10 mouse cellular contexts compared by ENCODE assay signal in the genomic region with DNA sequence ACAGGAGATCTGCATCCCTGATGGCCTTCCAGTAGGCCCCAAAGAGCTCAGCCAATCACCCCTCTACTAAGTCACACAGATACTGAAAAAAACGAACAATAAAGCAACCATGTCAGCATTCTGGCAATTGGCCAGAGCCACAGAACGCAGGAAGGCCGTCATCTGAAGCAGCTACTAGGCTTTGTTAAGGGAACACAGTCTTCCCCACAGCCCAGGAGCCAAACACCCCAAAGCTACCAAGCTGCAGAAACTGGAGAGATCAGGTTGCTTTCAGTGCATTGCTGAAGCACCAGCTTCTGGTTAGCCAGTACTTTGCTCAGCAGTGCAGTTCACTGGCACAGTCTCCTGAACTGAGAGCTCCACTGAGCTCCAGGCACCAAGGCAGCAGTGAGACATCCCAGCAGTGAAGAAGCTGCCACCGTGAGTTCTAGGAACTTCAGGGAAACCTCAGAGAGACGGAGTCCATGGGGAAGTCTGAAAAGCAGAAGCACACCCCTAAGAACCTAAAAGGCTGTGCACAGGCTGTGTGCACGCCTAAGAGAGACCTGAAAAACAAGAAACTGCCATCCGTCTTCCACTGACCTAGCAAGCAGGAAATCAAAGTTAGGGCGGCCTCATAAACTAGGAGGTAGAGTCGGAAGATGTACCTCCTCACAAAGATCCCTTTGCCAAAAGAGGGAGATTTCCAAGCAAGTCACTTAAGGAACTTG. TPM values are rescaled to one million over a fixed set of nuclear protein-coding genes. Genes with fewer than 3 reads are reported as not detected.
DNase-seq lines count a peak whose midpoint lies in the region; TF ChIP-seq lines count a peak whose summit lies in the region.
"Had no signal": no experiment of that assay in that cellular context is flagged by ENCODE, and none has a peak within 500 bp of the region (broad histone marks: within the 10 kb centered on the region; RNA-seq: fewer than 3 reads in every experiment).

No protein-coding gene starts in this region.

- peak; percentile 4 for DNase-seq in kidney, adult 18-20 months
- DNase-seq in kidney, adult 11 months = no peak
- peak; percentile 33 to 82 for DNase-seq in adrenal gland, adult (ENCODE audit: inconsistent age in 2 of 2, low spot score in 1 of 2)
- peak; percentile 63 for DNase-seq in adrenal gland, postnatal 14 days
- DNase-seq in kidney, postnatal 14 days = peak; percentile 43
- no peak for DNase-seq in embryo, embryonic 9.5 days (ENCODE audit: extremely low spot score)
- no peak for DNase-seq in layer of hippocampus, postnatal 10 days (ENCODE audit: low spot score in 2 of 2)
- DNase-seq in left cerebral cortex, adult 2 months (ENCODE audit: extremely low spot score in 1 of 2, low spot score in 2 of 2) = no peak
- DNase-seq: liver had no signal

- TF ChIP-seq CTCF in left cerebral cortex, adult 2 months (IDR thresholded peaks at IDR 0.05) = no peak

- no peak overlapping the region for H3K27ac ChIP-seq in left cerebral cortex, adult 2 months
- H3K27ac ChIP-seq: layer of hippocampus, adult 2 months had no signal

- H3K4me3 ChIP-seq in left cerebral cortex, adult 2 months = no peak overlapping the region
- H3K4me3 ChIP-seq: layer of hippocampus, adult 2 months had no signal

- intact Hi-C loops in left cerebral cortex, adult 2 months (cut with DNase I) = no loop called here

RNA-seq across cellular contexts. Expression of gene Slc30a7, which starts 21.9 kb away (rescaled TPM):
- 30.7 and 41.3 TPM in 2 replicates for total RNA-seq in adrenal gland, postnatal 14 days (2021)
- total RNA-seq in layer of hippocampus, postnatal 10 days (2021) = 10 to 100 TPM; 24.0 to 30.6 TPM
- total RNA-seq in left cerebral cortex, adult 2 months (2021) = 10 to 100 TPM; 22.3 to 25.3 TPM

RNA-seq across cellular contexts. Expression of gene Extl2, which starts 21.9 kb away (rescaled TPM):
- 17.8 and 20.9 TPM in 2 replicates for total RNA-seq in adrenal gland, postnatal 14 days (2021)
- total RNA-seq in layer of hippocampus, postnatal 10 days (2021) = 10 to 100 TPM; 48.6 to 48.8 TPM
- total RNA-seq in left cerebral cortex, adult 2 months (2021) = 10 to 100 TPM; 70.4 to 73.0 TPM

Comparison
In these comparisons a context has a peak if more than half of its experiments do, and no peak if none do; other contexts are left out.
1. DNase-seq: peak in kidney, adult 18-20 months (single experiment), adrenal gland, adult (2 of 2), adrenal gland, postnatal 14 days (single experiment) and kidney, postnatal 14 days (single experiment); none in kidney, adult 11 months (single experiment), embryo, embryonic 9.5 days (single experiment), layer of hippocampus, postnatal 10 days (0 of 2) and left cerebral cortex, adult 2 months (0 of 2).